Mouse (Mus musculus) brain, embryonic 18.5 days (tissue): ENCODE results near the gene Clec2i.
"Not testable (repeated sequence)": the region's sequence is repeated elsewhere in the genome, so short reads cannot be mapped to it uniquely, and the experiment has no call there.

Experiments
- DNase-seq: peaks from one replicate; pipeline ENCODE4 v3.0.0-alpha.2; 2012; ENCODE audit warnings: low read depth, low spot score

Gene Clec2i

DNA sequence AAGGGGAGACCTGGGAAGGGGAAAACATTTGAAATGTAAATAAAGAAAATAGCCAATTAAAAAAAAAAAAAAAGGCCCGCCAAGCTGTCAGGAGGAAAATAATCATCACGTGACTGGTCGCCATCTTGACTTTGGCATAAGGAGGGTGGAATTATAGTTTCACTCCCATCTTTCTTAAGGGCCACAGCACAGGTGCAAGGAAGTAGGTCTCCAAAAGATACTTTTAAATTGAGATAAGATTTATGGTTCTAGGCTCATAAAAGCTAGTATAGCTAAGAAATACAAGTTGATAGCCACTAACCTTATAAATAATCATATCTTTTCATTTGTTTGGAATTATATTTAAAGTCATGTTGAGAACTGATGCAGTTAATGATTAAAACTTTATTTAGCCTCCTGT is 32.5 kb upstream of the Clec2i start:
- no peak for DNase-seq

DNA sequence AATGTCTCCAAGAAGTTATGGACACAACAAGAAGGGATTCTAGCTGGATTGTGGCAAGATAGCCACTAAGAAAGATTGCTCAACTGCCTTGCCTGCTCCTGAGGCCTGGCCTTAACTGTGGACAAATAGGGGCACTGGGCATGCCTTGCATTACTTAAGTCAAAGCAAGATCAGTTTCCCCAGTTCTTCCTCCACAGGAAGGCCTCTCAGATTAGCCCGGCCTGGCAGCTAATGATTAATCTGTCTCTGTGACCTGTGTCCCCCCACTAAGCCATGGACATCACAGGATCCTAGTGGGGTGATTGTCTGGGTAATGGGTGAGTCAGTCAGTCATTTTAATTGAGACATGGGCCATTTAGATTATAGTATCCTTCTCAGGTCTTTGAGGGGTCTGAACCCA is 31.9 kb upstream of the Clec2i start:
- no peak for DNase-seq

DNA sequence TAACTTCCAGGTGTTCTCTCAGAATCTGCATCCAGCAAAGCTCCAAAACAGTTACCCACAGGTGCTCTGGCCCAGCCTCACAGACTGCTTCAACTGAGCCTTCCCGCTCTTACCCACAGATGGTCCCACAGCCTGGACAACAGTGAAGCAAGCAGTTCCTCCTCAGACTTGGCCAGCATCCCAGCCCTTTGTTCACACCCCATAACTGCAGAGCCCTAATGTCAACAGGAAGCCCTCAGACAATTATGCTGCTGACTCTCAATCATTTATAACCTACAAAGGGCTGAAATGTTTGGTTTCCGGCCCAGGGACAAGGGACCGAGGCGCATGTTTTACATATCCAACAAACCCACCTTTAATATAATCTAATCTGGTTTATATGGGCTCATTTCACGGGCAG is 31.1 kb upstream of the Clec2i start:
- DNase-seq: no peak

DNA sequence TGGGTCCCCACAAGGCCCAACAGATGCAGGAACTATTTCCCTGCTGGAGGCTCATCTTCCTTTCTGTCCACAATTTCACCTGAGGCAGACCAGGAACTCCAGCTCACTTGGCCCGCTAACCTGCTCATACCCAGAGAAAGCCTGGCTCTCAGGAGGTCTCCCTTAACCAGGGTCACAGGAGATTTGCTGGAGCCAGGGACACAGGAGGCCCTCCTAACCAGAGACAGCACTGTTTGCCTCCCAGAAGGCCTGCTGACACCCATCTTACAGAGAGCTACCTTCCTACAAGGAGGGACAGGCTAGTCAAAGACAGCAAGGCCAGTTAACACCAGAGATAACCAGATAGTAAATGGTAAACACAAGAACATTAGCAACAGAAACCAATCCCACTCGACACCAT is 29.4 kb upstream of the Clec2i start:
- no peak for DNase-seq

DNA sequence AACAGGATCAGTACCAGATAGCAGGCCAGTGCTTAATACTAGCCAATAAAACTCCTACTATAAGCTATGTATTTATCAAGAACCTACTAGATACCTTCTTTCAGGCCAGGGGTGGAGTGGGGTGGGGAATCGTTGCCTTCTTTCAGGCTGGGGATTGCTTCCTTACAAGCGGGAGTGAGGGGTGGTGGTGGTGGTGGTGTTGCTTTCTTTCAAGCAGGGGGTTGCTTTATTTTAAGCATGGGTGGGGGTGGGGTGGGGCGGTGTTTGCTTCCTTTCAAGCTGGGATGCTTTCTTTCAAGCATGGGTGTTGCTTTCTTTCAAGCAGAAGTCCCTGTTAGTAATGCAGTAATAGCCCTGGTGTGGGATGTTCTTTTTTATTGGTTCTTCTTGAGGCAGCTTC is 18.5 kb upstream of the Clec2i start:
- no peak for DNase-seq

- DNase-seq: no peak
Observed at GRCm38 (mm10) chr6:128871910-128872610, 15.3 kb upstream of the Clec2i start.

- no peak for DNase-seq
Observed at GRCm38 (mm10) chr6:128888834-128889233, 1.4 kb downstream of the Clec2i start.

- no peak for DNase-seq
Observed at GRCm38 (mm10) chr6:128890948-128891355, 3.6 kb downstream of the Clec2i start, which contains the start of gene BC035044. TSS of gene BC035044 (minus strand) at chr6:128891126.

- DNase-seq: no peak
Observed at GRCm38 (mm10) chr6:128895404-128896001, 8.1 kb downstream of the Clec2i start.

DNA sequence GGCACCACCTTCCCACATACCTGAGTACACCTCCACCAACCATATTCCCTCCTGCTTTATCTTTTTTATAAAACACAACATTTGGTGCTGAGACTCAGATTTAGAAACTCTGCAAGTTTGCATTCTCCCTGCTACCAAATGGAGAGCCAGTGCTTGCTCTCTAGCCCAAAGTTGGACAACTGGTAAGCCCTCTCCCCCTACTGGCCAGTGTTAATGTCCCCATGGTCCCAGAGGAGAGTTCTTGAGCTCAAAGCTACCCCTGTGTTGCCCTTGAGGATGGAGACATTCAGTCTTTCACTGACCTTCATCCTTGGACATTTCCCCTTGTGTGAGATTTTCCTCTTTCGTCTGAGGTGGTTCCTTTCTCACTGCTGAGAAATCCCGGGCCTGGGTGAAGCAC is 12.7 kb downstream of the Clec2i start:
- DNase-seq: no peak

DNA sequence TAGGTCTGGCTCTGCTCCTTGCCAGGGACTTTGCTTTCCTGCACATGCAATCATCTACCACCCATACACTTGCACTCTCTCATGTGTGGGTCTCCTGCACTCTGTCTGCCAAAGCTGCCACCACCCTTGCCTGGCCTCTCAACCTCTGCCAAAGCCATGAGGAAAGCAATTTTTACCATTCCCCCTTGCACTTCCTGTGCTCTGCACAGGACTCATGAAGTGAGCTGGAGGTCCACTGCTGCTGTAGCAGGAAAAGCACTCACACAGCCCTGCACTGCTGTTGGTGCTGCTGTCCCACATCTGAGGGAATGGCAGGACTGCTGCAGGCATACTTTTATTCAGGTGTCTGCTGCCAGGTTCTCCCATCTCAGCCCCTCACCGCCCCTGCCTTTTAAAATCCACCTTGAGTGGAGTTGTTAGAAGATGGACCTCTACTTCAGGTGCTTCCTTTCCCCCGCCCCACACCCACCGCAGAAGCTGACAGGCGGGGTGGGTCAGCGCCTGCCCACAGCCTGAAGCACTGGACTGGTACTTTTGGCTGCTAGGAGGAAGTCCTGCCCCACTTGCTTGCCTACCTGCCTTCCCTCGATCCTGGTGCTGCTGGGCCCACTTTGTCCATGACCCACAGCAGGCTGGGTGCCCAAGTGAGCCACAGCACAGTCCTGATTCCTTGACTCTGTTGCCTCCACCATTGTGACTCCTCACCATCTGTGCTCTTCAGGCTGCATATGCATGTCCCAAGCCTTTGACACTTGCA is 13.6 kb downstream of the Clec2i start:
- not testable (repeated sequence) for DNase-seq

GRCm38 (mm10) chr6:128913598-128914254 is 26.3 kb downstream of the Clec2i start:
- no peak for DNase-seq

DNA sequence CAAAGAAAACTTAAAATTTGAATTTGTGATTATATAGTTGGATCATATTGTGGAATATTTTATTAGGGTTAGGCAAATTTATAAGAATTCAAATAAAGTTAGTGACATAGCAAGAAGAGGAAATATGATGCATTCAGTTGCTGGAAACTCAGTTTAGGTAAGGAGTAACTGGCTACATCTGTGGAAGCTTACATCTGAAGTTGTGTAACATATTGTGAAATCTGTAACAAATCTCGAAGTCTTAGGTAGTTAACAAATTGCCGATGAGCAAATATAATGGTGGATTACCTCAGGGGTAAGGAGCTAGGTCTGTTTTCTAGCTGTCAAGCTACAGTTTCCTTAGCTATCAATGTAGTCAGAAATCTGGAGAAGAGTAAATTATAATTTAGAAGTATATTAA is 29.9 kb downstream of the Clec2i start:
- DNase-seq: no peak

DNA sequence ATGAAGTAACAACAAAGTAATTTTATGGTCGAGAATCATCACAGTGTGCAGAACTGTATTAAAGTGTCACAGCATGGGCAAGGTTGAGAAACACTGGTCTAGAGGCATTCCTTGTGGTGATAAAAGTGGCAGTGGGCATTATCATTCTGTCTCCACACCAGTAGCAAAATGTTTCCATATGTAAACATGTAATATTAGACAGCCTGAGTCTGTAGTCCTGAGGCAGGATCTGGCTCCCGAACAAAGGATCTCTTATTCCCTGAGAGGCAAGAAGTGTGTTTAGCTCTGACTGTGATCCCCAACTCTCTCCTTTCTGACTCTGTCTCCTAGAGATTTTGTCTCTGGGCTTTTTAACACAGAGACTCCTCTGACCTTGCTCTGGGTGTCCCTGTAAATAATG is 45.7 kb downstream of the Clec2i start:
- DNase-seq: no peak

DNA sequence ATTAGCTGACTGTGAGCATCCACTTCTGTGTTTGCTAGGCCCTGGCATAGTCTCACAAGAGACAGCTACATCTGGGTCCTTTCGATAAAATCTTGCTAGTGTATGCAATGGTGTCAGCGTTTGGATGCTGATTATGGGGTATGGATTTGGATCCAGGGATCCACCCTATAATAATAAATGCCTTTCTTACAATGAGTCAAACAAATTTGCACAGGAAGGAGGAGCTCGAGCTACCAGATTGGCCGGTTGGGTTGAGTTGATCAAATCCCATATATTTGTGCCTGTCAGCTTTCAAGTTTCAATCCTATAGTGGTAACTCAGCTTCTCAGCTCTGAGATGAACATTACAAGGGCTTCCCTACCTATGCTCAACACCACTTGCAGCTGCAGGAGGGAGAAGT is 46.7 kb downstream of the Clec2i start, which contains the start of gene Clec2g:
TSS of gene Clec2g (plus strand) at position 301 of the 400 bp plus-strand sequence.
- not testable (repeated sequence) for DNase-seq

DNA sequence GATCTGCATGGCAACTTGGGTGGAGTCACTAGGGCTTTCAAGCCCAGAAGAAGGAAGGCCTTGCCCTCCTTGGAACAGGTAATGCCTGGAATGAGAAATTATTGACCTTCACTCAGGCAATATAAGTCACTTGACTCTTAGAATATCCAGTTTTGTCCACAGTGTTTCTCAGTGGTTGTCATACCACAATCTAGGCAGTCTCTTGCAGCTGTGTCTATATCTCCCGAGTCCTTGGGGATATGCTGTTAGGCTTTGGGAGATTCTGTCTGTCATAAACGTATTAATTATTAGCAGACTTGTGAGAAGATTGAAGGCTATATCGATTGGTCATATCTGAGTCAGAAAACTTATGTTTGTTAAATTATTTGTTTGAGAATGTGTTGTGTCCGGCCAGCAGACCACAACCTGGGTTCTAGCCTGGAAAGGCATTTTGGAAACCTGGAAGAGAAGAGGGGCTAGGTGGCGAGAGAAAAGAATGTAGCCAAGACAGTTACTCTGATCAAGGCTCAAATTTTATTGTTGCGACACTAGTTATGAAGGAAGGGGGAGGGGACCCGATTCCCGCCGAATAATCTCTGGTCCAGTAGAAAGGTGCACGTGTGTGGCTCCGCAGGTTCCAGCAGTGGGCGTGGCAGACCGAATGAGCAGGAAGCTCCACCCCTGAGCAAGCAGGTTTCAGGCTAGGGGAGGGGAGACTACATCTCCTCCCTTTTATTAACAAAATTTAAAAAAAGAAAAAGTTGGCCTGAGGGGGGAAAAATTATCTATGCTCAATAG is 48.7 kb downstream of the Clec2i start:
- not testable (repeated sequence) for DNase-seq

DNA sequence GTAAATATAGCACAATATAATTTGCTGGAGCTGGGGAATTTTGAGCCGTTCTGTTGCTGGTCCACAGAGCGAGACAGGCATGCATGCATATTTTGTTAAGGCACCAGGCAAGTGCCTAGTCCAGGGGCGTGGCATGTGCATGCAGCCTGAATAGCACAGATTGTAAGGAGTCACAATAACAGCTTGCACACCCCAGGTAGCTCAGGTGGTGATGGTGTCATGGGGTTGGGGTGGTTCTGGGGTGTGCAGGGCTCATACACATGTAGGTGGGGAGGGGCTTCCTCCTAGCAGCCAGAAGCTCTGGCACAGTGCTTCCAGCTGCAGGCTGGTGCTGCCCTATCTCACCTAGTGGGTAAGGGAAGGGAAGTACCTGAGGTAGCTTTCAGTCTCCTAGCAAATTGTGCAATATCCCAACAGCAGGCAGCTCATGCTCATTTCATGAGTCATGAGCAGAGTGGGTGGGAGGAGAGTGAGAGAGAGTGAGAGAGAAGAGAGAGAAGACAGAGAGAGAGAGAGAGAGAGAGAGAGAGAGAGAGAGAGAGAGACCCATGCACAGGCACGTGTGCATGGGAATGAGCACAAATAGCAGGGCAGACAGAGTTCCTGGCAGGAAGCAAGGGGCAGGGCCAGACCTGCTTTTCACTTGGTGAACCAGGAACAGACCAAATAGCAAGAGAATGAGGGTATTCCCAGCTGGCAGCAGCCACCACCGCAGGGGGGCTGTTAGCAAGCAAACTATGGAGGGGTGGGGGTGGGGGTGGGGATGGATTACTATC is 54.4 kb downstream of the Clec2i start:
- DNase-seq: no peak

- DNase-seq: no peak
Observed at GRCm38 (mm10) chr6:128945564-128945963, 58.2 kb downstream of the Clec2i start.
